Mouse (Mus musculus): ENCODE results near the gene Bbs9.

DNA sequence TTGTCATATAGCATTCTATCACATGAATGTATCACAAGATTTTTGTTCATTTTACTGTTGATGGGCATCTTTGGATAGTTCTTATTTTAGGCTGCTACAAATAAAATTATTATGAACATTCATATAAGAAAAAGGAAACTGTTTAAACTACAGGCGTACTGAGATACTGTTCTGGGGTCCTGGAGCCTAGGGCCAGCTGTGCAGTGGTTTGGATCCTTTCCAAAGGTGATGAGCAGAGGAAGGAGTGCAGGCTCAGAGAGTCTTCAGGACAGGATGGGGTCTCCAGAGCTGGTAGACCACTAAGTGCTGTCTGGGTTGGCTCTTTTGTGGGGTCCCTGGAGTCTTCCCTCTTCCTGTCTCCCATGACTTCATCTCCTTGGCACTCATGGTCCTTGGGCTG lies 75.8 kb downstream of the Bbs9 start:
- TF ChIP-seq USF1 (IDR thresholded peaks at IDR 0.05; ENCODE audit: low read depth) (no peak), CTCF (IDR thresholded peaks at IDR 0.05; ENCODE audit: control insufficient read depth, insufficient read depth, insufficient read length) (no peak), FOSL1 (IDR thresholded peaks at IDR 0.05; ENCODE audit: insufficient read depth, low read length, poor library complexity, severe bottlenecking) (no peak), CEBPB (IDR thresholded peaks at IDR 0.05; ENCODE audit: low read depth) (no peak), MYOD1 (IDR thresholded peaks at IDR 0.05; ENCODE audit: control insufficient read depth, insufficient read length, low read depth) (no peak)
